Mouse (Mus musculus) spleen, adult 10 weeks (tissue): ENCODE measurements around the gene Rfpl4b. TPM values are rescaled to one million over a fixed set of nuclear protein-coding genes. Genes with fewer than 3 reads are reported as not detected.

Experiments used
- polyA plus RNA-seq: library from polyadenylated mRNA; stranded (reverse); fragments of 350-450 nt; fragmentation: Illumina TruSeq; extraction: RNeasy Lipid Tissue Mini Kit (QIAGEN cat#74804); gene quantifications from one replicate; pipeline ENCODE4 v1.2.3, GENCODE M21; 2015; ENCODE audit warnings: low replicate concordance; ENCODE audit not compliant: insufficient read depth

The Rfpl4b gene
- not detected for polyA plus RNA-seq

GRCm38 (mm10) chr10:38821679-38822078, at the start of gene Rfpl4b:
TSS of gene Rfpl4b (minus strand) at chr10:38821779.

Other genes starting within 250 kb of the Rfpl4b start
- 3.4 TPM for gene Lama4, start 143.7 kb upstream of the Rfpl4b start, polyA plus RNA-seq